Mouse (Mus musculus) hindbrain, embryonic 10.5 days (tissue): ENCODE data around the gene Tm6sf1. TPM values are rescaled to one million over a fixed set of nuclear protein-coding genes. Genes with fewer than 3 reads are reported as not detected.

Experiments
- DNase-seq: peaks from one replicate; pipeline ENCODE4 v3.0.0-alpha.2; 2017; ENCODE audit warnings: low spot score
- H3K27ac ChIP-seq: fragments of 300-500 bp; sonication (generic); 2 replicates; pipeline ENCODE4 v1.5.1; 2016; ENCODE audit warnings: mild to moderate bottlenecking, moderate library complexity
- H3K27me3 ChIP-seq: fragments of 300-500 bp; sonication (generic); 2 replicates; pipeline ENCODE4 v1.6.1; 2016; ENCODE audit warnings: mild to moderate bottlenecking; ENCODE audit not compliant: poor library complexity, insufficient read depth, severe bottlenecking
- H3K36me3 ChIP-seq: fragments of 300-500 bp; sonication (generic); 2 replicates; pipeline ENCODE4 v1.6.1; 2016; ENCODE audit warnings: mild to moderate bottlenecking, moderate library complexity
- H3K4me1 ChIP-seq: fragments of 300-500 bp; sonication (generic); replicated peaks from 2 replicates; pipeline ENCODE4 v1.6.1; 2016; ENCODE audit warnings: mild to moderate bottlenecking
- H3K4me3 ChIP-seq: fragments of 300-500 bp; sonication (generic); 2 replicates; pipeline ENCODE4 v1.5.1; 2016; ENCODE audit warnings: mild to moderate bottlenecking, moderate library complexity
- H3K9me3 ChIP-seq: fragments of 300-500 bp; sonication (generic); 2 replicates; pipeline ENCODE4 v1.6.1; 2016; ENCODE audit warnings: mild to moderate bottlenecking, moderate library complexity
- WGBS: fragments of 180-500 bp; shearing (Covaris S2); methylation state at CpG from one replicate; pipeline ENCODE4 v1.1.7; 2016; 5-methylcytosine and 5-hydroxymethylcytosine counted together
- polyA plus RNA-seq: library from polyadenylated mRNA; unstranded; fragments of >200 nt; fragmentation: Nextera tagmentation; extraction: Ambion mirVana; gene quantifications from 2 replicates; pipeline ENCODE4 v1.2.1, GENCODE M21; 2016

The Tm6sf1 gene
- polyA plus RNA-seq, 1 experiment from 2014 or later = 11.9 TPM

GRCm38 (mm10) chr7:81856221-81856620 is 2.6 kb upstream of the Tm6sf1 start:
- H3K27ac ChIP-seq = no peak overlapping the region
- no peaks in the 10 kb centered on the region for H3K36me3 ChIP-seq
- H3K4me1 ChIP-seq = peaks cover 33% of the 10 kb centered on the region
- 79% methylated on average over 4 of the region's 4 CpGs for WGBS
- no peaks in the 10 kb centered on the region for H3K9me3 ChIP-seq
- no peak overlapping the region for H3K4me3 ChIP-seq
- H3K27me3 ChIP-seq = peaks cover 50% of the 10 kb centered on the region
- no peak for DNase-seq

- H3K36me3 ChIP-seq = no peaks in the 10 kb centered on the region
- H3K9me3 ChIP-seq = no peaks in the 10 kb centered on the region
- H3K27ac ChIP-seq = no peak overlapping the region
- no peak for DNase-seq
- WGBS = 8% methylated on average over 9 of the region's 9 CpGs
- H3K4me1 ChIP-seq = peaks cover 38% of the 10 kb centered on the region
- H3K4me3 ChIP-seq = peak overlapping the region; percentile 79
- peaks cover 57% of the 10 kb centered on the region for H3K27me3 ChIP-seq
These were observed 565 bp upstream of the Tm6sf1 start for GRCm38 (mm10) chr7:81858236-81858635.

GRCm38 (mm10) chr7:81860071-81860470 is 1.3 kb downstream of the Tm6sf1 start:
- H3K27me3 ChIP-seq = peaks cover 57% of the 10 kb centered on the region
- no peak for DNase-seq
- no peaks in the 10 kb centered on the region for H3K9me3 ChIP-seq
- no peaks in the 10 kb centered on the region for H3K36me3 ChIP-seq
- H3K4me3 ChIP-seq = peak overlapping the region; percentile 79
- H3K4me1 ChIP-seq = peaks cover 34% of the 10 kb centered on the region
- H3K27ac ChIP-seq = no peak overlapping the region
- WGBS = 50% methylated on average over 11 of the region's 11 CpGs

GRCm38 (mm10) chr7:81860996-81861395 is 2.2 kb downstream of the Tm6sf1 start:
- Histone ChIP-seq H3K36me3 (no peaks in the 10 kb centered on the region), H3K4me1 (peaks cover 34% of the 10 kb centered on the region), H3K9me3 (no peaks in the 10 kb centered on the region), H3K27me3 (peaks cover 57% of the 10 kb centered on the region), H3K27ac (0 out of 2 replicates have a peak overlapping the region, but pooled peaks have one; percentile 8), H3K4me3 (no peak overlapping the region)
- no peak for DNase-seq
- 81% methylated on average over 5 of the region's 5 CpGs for WGBS

GRCm38 (mm10) chr7:81861461-81861860 is 2.7 kb downstream of the Tm6sf1 start:
- peaks cover 53% of the 10 kb centered on the region for H3K27me3 ChIP-seq
- WGBS = 75% methylated on average over 2 of the region's 2 CpGs

GRCm38 (mm10) chr7:81861921-81862320 is 3.1 kb downstream of the Tm6sf1 start:
- Histone ChIP-seq H3K4me1 (peaks cover 34% of the 10 kb centered on the region), H3K9me3 (no peaks in the 10 kb centered on the region), H3K36me3 (no peaks in the 10 kb centered on the region), H3K4me3 (no peak overlapping the region), H3K27ac (no peak overlapping the region), H3K27me3 (peaks cover 49% of the 10 kb centered on the region)
- 80% methylated on average over 4 of the region's 4 CpGs for WGBS
- DNase-seq = no peak

More at GRCm38 (mm10) chr7:81861461-81861860, 2.7 kb downstream of the Tm6sf1 start:
- no peak overlapping the region for H3K4me3 ChIP-seq
- no peaks in the 10 kb centered on the region for H3K9me3 ChIP-seq
- no peak overlapping the region for H3K27ac ChIP-seq
- peaks cover 34% of the 10 kb centered on the region for H3K4me1 ChIP-seq
- no peak for DNase-seq
- H3K36me3 ChIP-seq = no peaks in the 10 kb centered on the region

GRCm38 (mm10) chr7:81862587-81863583 is 4.1 kb downstream of the Tm6sf1 start:
- H3K36me3 ChIP-seq = no peaks in the 10 kb centered on the region
- peak overlapping the region; percentile 51 for H3K27ac ChIP-seq
- peak; percentile 14 for DNase-seq
- peaks cover 39% of the 10 kb centered on the region for H3K27me3 ChIP-seq
- H3K4me1 ChIP-seq = peaks cover 33% of the 10 kb centered on the region
- 65% methylated on average over 24 of the region's 24 CpGs for WGBS
- H3K9me3 ChIP-seq = no peaks in the 10 kb centered on the region
- no peak overlapping the region for H3K4me3 ChIP-seq

- Histone ChIP-seq H3K36me3 (no peaks in the 10 kb centered on the region), H3K27me3 (peaks cover 24% of the 10 kb centered on the region), H3K4me3 (no peak overlapping the region), H3K4me1 (peaks cover 21% of the 10 kb centered on the region), H3K27ac (no peak overlapping the region), H3K9me3 (no peaks in the 10 kb centered on the region)
- 88% methylated on average over 6 of the region's 6 CpGs for WGBS
- no peak for DNase-seq
These were observed 5.8 kb downstream of the Tm6sf1 start for GRCm38 (mm10) chr7:81864552-81864951.

- Histone ChIP-seq H3K4me3 (no peak overlapping the region), H3K27ac (no peak overlapping the region), H3K4me1 (peaks cover 16% of the 10 kb centered on the region), H3K27me3 (peaks cover 10% of the 10 kb centered on the region), H3K9me3 (no peaks in the 10 kb centered on the region), H3K36me3 (no peaks in the 10 kb centered on the region)
- DNase-seq = no peak
- WGBS = 83% methylated on average over 6 of the region's 6 CpGs
These were observed 7.1 kb downstream of the Tm6sf1 start for GRCm38 (mm10) chr7:81865937-81866336.

- Histone ChIP-seq H3K36me3 (no peaks in the 10 kb centered on the region), H3K9me3 (no peaks in the 10 kb centered on the region), H3K27me3 (peaks cover 4% of the 10 kb centered on the region; the same call in 1 of the 2 replicates), H3K27ac (no peak overlapping the region), H3K4me1 (peaks cover 16% of the 10 kb centered on the region), H3K4me3 (no peak overlapping the region)
- WGBS = 89% methylated on average over 9 of the region's 9 CpGs
- no peak for DNase-seq
These were observed 8.6 kb downstream of the Tm6sf1 start for GRCm38 (mm10) chr7:81867231-81867930.

GRCm38 (mm10) chr7:81868158-81868557 is 9.4 kb downstream of the Tm6sf1 start:
- H3K27ac ChIP-seq = no peak overlapping the region
- WGBS = 26% methylated on average over 6 of the region's 6 CpGs
- peaks cover 12% of the 10 kb centered on the region for H3K4me1 ChIP-seq
- H3K27me3 ChIP-seq = no peaks in the 10 kb centered on the region; the same call in 1 of the 2 replicates
- peak; percentile 71 for DNase-seq
- no peak overlapping the region for H3K4me3 ChIP-seq
- no peaks in the 10 kb centered on the region for H3K9me3 ChIP-seq
- no peaks in the 10 kb centered on the region for H3K36me3 ChIP-seq

GRCm38 (mm10) chr7:81872493-81873013 is 13.8 kb downstream of the Tm6sf1 start:
- 0 out of 2 replicates have a peak, but pooled peaks cover 2% of the 10 kb centered on the region for H3K36me3 ChIP-seq
- H3K4me1 ChIP-seq = 0 out of 2 replicates have a peak, but pooled peaks cover 9% of the 10 kb centered on the region
- no peaks in the 10 kb centered on the region; the same call in 1 of the 2 replicates for H3K27me3 ChIP-seq
- no peak overlapping the region for H3K27ac ChIP-seq
- H3K9me3 ChIP-seq = no peaks in the 10 kb centered on the region
- no peak overlapping the region for H3K4me3 ChIP-seq
- no peak for DNase-seq
- 78% methylated on average over 13 of the region's 13 CpGs for WGBS
